Mouse (Mus musculus) erythroblast, embryonic 14.5 days (primary cell): ENCODE measurements around the gene Wwc1. TPM values are rescaled to one million over a fixed set of nuclear protein-coding genes. Genes with fewer than 3 reads are reported as not detected.

Source experiments
- H3K27me3 ChIP-seq: 2 replicates; pipeline ENCODE4 v1.6.1; 2012; ENCODE audit warnings: inconsistent platforms; ENCODE audit not compliant: control insufficient read depth
- H3K36me3 ChIP-seq: 2 replicates; pipeline ENCODE4 v1.6.1; 2012; ENCODE audit warnings: mild to moderate bottlenecking, inconsistent platforms; ENCODE audit not compliant: control insufficient read depth
- H3K4me1 ChIP-seq: 2 replicates; pipeline ENCODE4 v1.6.1; 2012; ENCODE audit warnings: inconsistent platforms; ENCODE audit not compliant: control insufficient read depth
- H3K4me3 ChIP-seq: replicated peaks from 2 replicates; pipeline ENCODE3; 2012; ENCODE audit warnings: moderate library complexity, mild to moderate bottlenecking, inconsistent platforms
- H3K9me3 ChIP-seq: 2 replicates; pipeline ENCODE4 v1.6.1; 2012; ENCODE audit warnings: low read length, inconsistent platforms, mixed read lengths; ENCODE audit not compliant: control insufficient read depth
- GATA1 ChIP-seq: IDR thresholded peaks from 2 replicates; pipeline ENCODE4 v1.6.1; 2012; ENCODE audit warnings: low read length, inconsistent platforms, mixed read lengths
- TAL1 ChIP-seq: IDR thresholded peaks from 3 replicates; pipeline ENCODE4 v1.6.1; 2012; ENCODE audit warnings: low read length, inconsistent platforms, mixed read lengths
- polyA plus RNA-seq: library from polyadenylated mRNA; stranded (reverse); fragments of >175 nt; gene quantifications from 2 replicates; pipeline ENCODE4 v1.2.3, GENCODE M21; 2012

Gene Wwc1
- polyA plus RNA-seq, 1 experiment, result 0.02 TPM

DNA sequence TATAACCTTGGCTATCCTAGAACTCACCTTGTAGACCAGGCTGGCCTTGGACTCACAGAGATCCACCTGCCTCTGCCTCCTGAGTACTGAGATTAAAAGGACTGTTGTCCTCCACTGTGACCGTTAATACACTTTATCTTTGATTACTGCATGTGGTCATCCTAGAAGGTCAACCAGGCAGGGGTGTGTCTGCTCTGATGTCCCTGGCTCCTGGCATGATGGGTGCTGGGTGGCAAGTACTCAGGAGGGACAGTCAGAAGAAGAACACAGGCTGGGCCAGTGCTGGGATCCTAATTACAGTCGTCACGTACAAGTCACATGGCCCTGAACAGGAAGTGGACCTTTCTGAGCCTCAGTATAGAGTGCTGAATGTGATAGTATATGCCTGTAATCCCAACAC lies 38.7 kb downstream of the Wwc1 start:
- no peaks in the 10 kb centered on the region for H3K4me1 ChIP-seq
- no peaks in the 10 kb centered on the region for H3K27me3 ChIP-seq
- no peaks in the 10 kb centered on the region for H3K36me3 ChIP-seq
- no peak overlapping the region for H3K4me3 ChIP-seq
- H3K9me3 ChIP-seq, result no peaks in the 10 kb centered on the region
- TF ChIP-seq GATA1 (no peak), TAL1 (no peak)

DNA sequence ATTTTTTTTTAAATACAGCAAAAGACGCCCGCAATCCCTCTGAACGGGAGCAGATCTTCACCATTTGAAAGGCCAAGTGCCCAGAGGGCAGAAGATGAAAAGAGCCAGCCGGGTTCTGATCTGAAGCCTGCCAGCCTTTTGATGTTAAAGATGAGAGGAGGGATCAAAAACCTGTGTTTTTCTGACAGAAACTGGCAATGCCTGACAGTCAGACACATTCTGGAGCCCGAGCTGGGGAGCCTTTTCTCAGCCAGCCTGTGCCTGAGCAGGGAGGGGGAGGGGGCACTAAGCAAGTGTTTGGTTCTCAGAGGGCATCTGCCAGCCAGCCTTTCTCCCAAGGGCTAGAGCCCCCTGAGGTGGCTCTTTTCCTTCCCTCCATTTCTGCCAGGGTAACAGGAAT lies 39.3 kb downstream of the Wwc1 start:
- Histone ChIP-seq H3K36me3 (no peaks in the 10 kb centered on the region), H3K27me3 (no peaks in the 10 kb centered on the region), H3K9me3 (no peaks in the 10 kb centered on the region), H3K4me3 (no peak overlapping the region), H3K4me1 (no peaks in the 10 kb centered on the region)
- no peak for TF ChIP-seq GATA1
- TF ChIP-seq TAL1, result no peak

DNA sequence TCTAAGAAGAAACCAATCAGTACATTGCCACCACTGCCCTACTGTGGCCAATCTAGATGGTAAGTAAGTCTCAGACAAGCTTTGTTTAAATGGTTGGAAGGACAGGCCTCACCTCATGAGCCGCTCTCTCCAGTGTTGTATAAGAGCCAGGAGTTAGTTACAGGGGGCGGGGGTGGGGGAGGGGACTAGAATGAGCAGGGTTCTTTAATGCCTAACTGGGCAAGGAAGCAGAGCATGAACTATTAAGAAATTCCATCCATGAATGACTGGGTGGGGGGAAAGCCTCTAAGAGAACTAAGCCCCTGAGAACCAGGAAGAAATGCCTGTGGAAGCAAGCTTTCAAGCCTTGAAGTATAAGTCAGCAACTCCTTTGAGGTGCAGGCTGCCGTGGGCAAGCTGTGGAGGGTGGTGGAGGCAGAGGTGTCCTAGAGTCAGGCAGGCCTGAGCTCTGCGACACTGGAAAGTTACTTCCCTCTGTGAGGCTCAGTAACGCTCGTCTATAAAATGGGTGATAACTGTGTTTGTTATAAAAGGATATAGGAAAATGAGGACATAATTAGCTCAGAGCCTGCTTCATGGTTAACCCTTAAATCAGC lies 41.4 kb downstream of the Wwc1 start:
- H3K4me3 ChIP-seq, result no peak overlapping the region
- no peaks in the 10 kb centered on the region for H3K36me3 ChIP-seq
- TF ChIP-seq TAL1 (no peak), GATA1 (no peak)
- H3K4me1 ChIP-seq, result no peaks in the 10 kb centered on the region
- H3K9me3 ChIP-seq, result no peaks in the 10 kb centered on the region
- no peaks in the 10 kb centered on the region for H3K27me3 ChIP-seq

DNA sequence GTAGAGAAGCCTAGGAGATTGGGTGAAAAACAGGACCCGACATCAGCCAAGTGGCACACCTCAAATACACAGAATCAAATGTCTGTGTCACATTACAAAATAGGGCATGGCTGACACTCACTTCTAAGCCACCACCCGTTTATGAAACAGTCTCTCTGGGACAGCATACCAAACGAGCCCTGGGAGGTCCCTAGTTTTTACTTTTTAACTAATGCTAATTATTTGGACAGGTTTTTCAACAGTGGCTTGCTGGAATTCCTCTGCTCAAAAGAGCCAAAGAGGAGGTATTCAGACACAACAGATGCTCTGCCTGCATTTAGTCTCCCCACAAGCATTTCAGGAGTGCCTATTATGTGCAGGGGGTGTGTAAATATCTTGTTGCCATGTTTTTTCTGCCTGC lies 44.7 kb downstream of the Wwc1 start:
- no peak for TF ChIP-seq TAL1
- TF ChIP-seq GATA1, result no peak
- no peaks in the 10 kb centered on the region for H3K9me3 ChIP-seq
- H3K27me3 ChIP-seq, result no peaks in the 10 kb centered on the region
- H3K4me3 ChIP-seq, result no peak overlapping the region
- no peaks in the 10 kb centered on the region for H3K36me3 ChIP-seq
- no peaks in the 10 kb centered on the region for H3K4me1 ChIP-seq

DNA sequence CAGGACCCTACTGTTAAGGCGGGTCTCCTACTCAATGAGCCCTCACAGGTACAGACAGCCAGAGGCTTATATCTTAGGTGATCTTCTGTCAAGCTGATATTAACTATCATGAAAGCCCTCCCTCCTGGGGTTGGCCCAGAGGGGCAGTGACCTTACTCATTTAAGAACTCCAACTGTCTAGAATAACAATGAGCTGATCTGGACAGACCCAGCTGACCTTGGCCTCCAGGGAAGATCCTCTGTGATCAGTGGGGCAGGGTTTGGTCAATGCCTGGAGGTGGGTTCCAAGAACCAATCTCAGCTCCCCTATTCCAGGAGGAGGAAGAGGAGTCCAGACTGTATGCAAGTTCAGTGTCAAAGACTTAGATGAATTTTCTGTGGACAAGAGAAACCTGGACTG lies 45.2 kb downstream of the Wwc1 start:
- no peak for TF ChIP-seq GATA1
- TF ChIP-seq TAL1, result no peak
- no peaks in the 10 kb centered on the region for H3K4me1 ChIP-seq
- H3K27me3 ChIP-seq, result no peaks in the 10 kb centered on the region
- H3K4me3 ChIP-seq, result no peak overlapping the region
- no peaks in the 10 kb centered on the region for H3K36me3 ChIP-seq
- no peaks in the 10 kb centered on the region for H3K9me3 ChIP-seq

DNA sequence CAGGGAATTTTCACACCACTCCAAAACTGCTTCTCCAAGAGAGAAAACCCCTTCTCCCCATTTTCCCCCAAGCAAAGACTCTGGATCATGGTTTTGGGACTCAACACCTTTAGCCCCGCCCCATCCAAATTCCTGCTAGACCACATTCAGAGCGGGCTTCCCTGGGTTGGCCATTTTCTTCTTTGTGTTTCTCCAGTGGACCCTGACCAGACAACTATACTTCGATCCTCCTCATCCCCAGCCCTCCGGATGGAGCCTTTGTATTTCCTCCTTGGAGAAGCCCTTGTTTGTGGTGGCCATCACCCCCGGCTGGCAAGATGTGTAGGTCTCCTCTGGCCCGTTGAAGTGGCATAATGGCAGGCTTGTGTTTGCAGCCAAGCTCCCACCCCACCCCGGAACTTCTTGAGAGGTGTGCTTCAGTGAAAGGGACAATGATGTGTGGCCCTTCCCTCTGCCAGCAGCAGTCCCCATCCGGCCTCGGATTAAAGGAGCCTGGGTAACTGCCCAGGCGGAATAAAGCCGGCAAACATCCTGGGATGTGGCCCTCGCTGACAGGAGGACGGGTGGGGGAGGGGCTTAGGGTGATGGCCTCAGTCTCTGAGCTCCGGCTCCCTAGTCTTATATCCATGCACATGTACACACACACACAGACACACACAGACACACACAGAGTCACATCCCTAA lies 46.8 kb downstream of the Wwc1 start:
- Histone ChIP-seq H3K4me1 (no peaks in the 10 kb centered on the region), H3K9me3 (no peaks in the 10 kb centered on the region), H3K36me3 (no peaks in the 10 kb centered on the region), H3K4me3 (no peak overlapping the region), H3K27me3 (no peaks in the 10 kb centered on the region)
- TF ChIP-seq GATA1, result no peak
- no peak for TF ChIP-seq TAL1

DNA sequence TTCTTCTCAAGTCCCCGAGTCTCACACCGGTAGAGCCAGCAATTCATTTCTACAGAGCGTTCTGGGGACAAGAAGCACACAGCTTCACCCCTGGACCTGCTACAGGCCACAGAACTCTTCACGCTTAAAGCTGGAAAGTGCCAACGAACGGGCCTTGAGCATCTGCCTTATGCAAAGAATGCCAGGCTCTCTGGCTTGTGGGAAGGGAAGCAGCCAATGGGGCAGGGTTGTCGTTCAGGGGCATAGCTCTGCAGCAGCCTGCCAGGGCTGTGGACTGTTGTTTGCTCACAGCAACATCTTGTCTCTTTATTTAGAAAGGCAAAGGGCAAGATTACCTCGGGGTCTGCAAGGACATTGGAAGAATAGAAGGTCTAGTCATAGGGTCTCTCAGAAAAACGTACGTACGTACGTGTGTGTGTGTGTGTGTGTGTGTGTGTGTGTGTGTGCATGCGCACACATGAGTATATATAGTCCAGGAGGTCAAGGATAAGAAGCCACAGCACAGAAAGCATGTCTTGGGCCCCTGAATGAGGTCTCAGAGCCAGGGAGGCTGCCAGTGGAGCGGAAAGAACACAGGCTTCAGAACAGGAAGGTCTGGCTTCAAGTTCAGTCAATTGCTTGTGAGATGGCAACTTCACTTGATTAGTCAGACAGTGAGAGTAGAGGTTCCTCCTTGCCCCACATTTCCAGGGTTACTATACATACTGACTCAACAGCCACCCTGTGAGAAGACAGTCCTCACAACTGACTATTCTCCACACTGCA lies 48.0 kb downstream of the Wwc1 start:
- Histone ChIP-seq H3K4me3 (no peak overlapping the region), H3K27me3 (no peaks in the 10 kb centered on the region), H3K9me3 (no peaks in the 10 kb centered on the region), H3K36me3 (no peaks in the 10 kb centered on the region), H3K4me1 (no peaks in the 10 kb centered on the region)
- no peak for TF ChIP-seq TAL1
- no peak for TF ChIP-seq GATA1

DNA sequence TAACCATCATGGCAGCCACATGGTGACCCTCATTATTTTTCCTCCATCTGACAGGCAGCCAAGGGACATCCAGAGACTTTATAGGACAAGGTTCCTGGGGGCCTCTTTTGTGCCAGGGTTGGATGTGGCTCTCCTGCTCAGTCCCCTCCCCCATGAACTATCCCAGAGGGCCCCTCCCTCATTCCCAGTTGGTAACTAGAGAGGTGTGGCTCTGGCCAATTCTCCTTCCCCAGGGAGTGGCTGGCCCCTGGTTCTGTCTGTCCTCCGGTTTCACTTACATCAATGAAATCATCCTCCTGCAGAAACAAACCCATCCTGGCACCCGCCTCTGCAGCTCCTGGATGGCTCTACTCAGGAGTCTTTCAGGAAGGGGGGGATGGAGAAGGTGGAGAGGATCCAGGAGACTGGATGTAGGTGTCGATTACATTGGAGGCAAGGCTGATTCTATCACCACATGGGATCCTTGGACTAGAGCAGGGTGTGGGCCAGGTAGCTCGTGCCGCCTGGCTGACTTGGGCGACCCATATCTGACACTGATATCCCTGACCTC lies 49.7 kb downstream of the Wwc1 start:
- TF ChIP-seq GATA1, result no peak
- H3K36me3 ChIP-seq, result no peaks in the 10 kb centered on the region
- no peaks in the 10 kb centered on the region for H3K9me3 ChIP-seq
- H3K4me3 ChIP-seq, result no peak overlapping the region
- H3K27me3 ChIP-seq, result no peaks in the 10 kb centered on the region
- no peaks in the 10 kb centered on the region for H3K4me1 ChIP-seq

DNA sequence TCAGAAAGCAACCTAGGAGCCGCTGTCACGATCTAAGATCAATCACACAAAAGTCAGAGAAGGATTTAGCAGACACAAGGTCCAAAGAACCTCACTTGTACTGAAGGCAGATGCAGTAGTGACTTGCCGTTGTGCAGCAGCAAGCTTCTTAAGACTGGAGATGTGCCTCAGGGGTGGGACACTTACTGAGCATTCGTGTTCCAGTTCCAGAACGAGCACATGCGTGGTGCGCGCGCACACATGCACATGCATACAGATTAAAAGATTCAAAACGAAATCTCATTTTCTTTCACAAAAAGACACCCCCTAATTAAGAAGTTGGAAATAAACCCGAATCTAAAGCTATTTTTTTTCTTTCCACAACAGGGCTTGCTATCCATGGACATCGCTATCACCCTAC lies 51.9 kb downstream of the Wwc1 start:
- no peaks in the 10 kb centered on the region for H3K4me1 ChIP-seq
- no peak for TF ChIP-seq GATA1
- TF ChIP-seq TAL1, result no peak
- H3K27me3 ChIP-seq, result no peaks in the 10 kb centered on the region
- H3K4me3 ChIP-seq, result no peak overlapping the region
- no peaks in the 10 kb centered on the region for H3K36me3 ChIP-seq
- H3K9me3 ChIP-seq, result no peaks in the 10 kb centered on the region

DNA sequence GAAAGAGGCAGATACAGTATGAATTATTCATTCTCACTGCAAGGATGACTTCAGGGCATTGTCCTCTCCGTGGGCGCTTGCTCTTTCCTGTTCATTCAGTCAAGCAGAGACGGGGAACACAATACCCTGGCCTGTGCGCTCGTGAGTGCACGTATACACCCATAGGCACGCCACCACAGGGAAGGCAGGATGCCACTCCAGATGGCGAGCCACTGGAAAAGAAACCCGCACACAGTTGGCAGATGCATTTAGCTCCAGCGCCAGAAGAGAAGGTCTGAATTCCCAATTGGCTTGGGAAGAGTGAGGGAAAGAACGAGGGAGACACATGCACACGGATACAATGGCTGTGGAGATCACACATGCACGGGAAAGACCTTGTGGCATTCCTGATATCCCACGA lies 53.0 kb downstream of the Wwc1 start:
- H3K4me1 ChIP-seq, result no peaks in the 10 kb centered on the region
- H3K36me3 ChIP-seq, result no peaks in the 10 kb centered on the region
- no peaks in the 10 kb centered on the region for H3K9me3 ChIP-seq
- no peak for TF ChIP-seq TAL1
- no peaks in the 10 kb centered on the region for H3K27me3 ChIP-seq
- H3K4me3 ChIP-seq, result no peak overlapping the region
